Mouse (Mus musculus) forebrain, embryonic 13.5 days (tissue): ENCODE results near the gene Abtb2. TPM values are rescaled to one million over a fixed set of nuclear protein-coding genes. Genes with fewer than 3 reads are reported as not detected.

ENCODE experiments used
- ATAC-seq: fragments of 200-750 bp; cut with Nextera tagmentation; 2 replicates; pipeline ENCODE4 v1.8.0; 2017
- H3K27ac ChIP-seq: fragments of 300-500 bp; sonication (generic); 2 replicates; pipeline ENCODE4 v1.5.1; 2015; ENCODE audit warnings: inconsistent platforms, mild to moderate bottlenecking, moderate library complexity
- H3K27me3 ChIP-seq: fragments of 300-500 bp; sonication (generic); 2 replicates; pipeline ENCODE4 v1.6.1; 2015; ENCODE audit warnings: mild to moderate bottlenecking, inconsistent platforms
- H3K36me3 ChIP-seq: fragments of 300-500 bp; sonication (generic); 2 replicates; pipeline ENCODE4 v1.6.1; 2015; ENCODE audit warnings: mild to moderate bottlenecking, inconsistent platforms; ENCODE audit not compliant: poor library complexity, severe bottlenecking
- H3K4me1 ChIP-seq: fragments of 300-500 bp; sonication (generic); 2 replicates; pipeline ENCODE4 v1.6.1; 2015; ENCODE audit warnings: inconsistent platforms
- H3K4me2 ChIP-seq: fragments of 300-500 bp; sonication (generic); 2 replicates; pipeline ENCODE4 v1.6.1; 2015; ENCODE audit warnings: inconsistent platforms, mild to moderate bottlenecking, moderate library complexity
- H3K4me3 ChIP-seq: fragments of 300-500 bp; sonication (generic); 2 replicates; pipeline ENCODE4 v1.5.1; 2015; ENCODE audit warnings: mild to moderate bottlenecking, inconsistent platforms
- H3K9ac ChIP-seq: fragments of 300-500 bp; sonication (generic); 2 replicates; pipeline ENCODE4 v1.6.1; 2015; ENCODE audit warnings: mild to moderate bottlenecking, inconsistent platforms
- H3K9me3 ChIP-seq: fragments of 300-500 bp; sonication (generic); replicated peaks from 2 replicates; pipeline ENCODE4 v1.6.1; 2016; ENCODE audit warnings: inconsistent platforms
- WGBS: fragments of 180-500 bp; shearing (Covaris S2); methylation state at CpG from one replicate; pipeline ENCODE4 v1.1.7; 2015; 5-methylcytosine and 5-hydroxymethylcytosine counted together
- polyA plus RNA-seq: library from polyadenylated mRNA; unstranded; fragments of >200 nt; fragmentation: Nextera tagmentation; extraction: Ambion mirVana; gene quantifications from 2 replicates; pipeline ENCODE4 v1.2.1, GENCODE M21; 2015

Gene Abtb2
- polyA plus RNA-seq, 1 experiment from 2014 or later = 6.9 TPM

GRCm38 (mm10) chr2:103588776-103589175, 22.7 kb downstream of the Abtb2 start:
- H3K9ac ChIP-seq = no peak overlapping the region
- no peaks in the 10 kb centered on the region for H3K27me3 ChIP-seq
- H3K36me3 ChIP-seq = no peaks in the 10 kb centered on the region
- no peaks in the 10 kb centered on the region for H3K9me3 ChIP-seq
- H3K4me3 ChIP-seq = no peak overlapping the region
- ATAC-seq = no peak
- H3K27ac ChIP-seq = no peak overlapping the region
- 87% methylated on average over 5 of the region's 5 CpGs for WGBS
- H3K4me2 ChIP-seq = no peak overlapping the region
- peaks cover 10% of the 10 kb centered on the region for H3K4me1 ChIP-seq

GRCm38 (mm10) chr2:103589400-103589799, 23.3 kb downstream of the Abtb2 start:
- Histone ChIP-seq H3K9me3 (no peaks in the 10 kb centered on the region), H3K36me3 (no peaks in the 10 kb centered on the region), H3K4me1 (peaks cover 11% of the 10 kb centered on the region), H3K4me2 (no peak overlapping the region), H3K9ac (no peak overlapping the region), H3K27ac (no peak overlapping the region), H3K4me3 (no peak overlapping the region), H3K27me3 (no peaks in the 10 kb centered on the region)
- 80% methylated on average over 4 of the region's 4 CpGs for WGBS
- no peak for ATAC-seq

- WGBS = 90% methylated on average over 7 of the region's 7 CpGs
- Histone ChIP-seq H3K27me3 (no peaks in the 10 kb centered on the region), H3K9me3 (no peaks in the 10 kb centered on the region), H3K27ac (no peak overlapping the region), H3K9ac (no peak overlapping the region), H3K4me2 (no peak overlapping the region), H3K4me1 (peaks cover 22% of the 10 kb centered on the region), H3K36me3 (no peaks in the 10 kb centered on the region), H3K4me3 (no peak overlapping the region)
- no peak for ATAC-seq
These were observed 24.5 kb downstream of the Abtb2 start for GRCm38 (mm10) chr2:103590645-103591044.

GRCm38 (mm10) chr2:103591742-103592590, 25.9 kb downstream of the Abtb2 start:
- 55% methylated on average over 9 of the region's 9 CpGs for WGBS
- Histone ChIP-seq H3K4me2 (peak overlapping the region; percentile 7; the same call in 1 of the 2 replicates), H3K9ac (no peak overlapping the region; the same call in 1 of the 2 replicates)

GRCm38 (mm10) chr2:103592591-103592929, 26.4 kb downstream of the Abtb2 start:
- 80% methylated on average over 3 of the region's 3 CpGs for WGBS
- peak overlapping the region; percentile 81 for H3K27ac ChIP-seq
- no peaks in the 10 kb centered on the region for H3K27me3 ChIP-seq
- H3K9me3 ChIP-seq = no peaks in the 10 kb centered on the region
- H3K4me3 ChIP-seq = no peak overlapping the region
- H3K9ac ChIP-seq = no peak overlapping the region
- no peaks in the 10 kb centered on the region for H3K36me3 ChIP-seq
- H3K4me2 ChIP-seq = peak overlapping the region; percentile 7; the same call in 1 of the 2 replicates
- peak; percentile 71 for ATAC-seq
- H3K4me1 ChIP-seq = peaks cover 22% of the 10 kb centered on the region

More at GRCm38 (mm10) chr2:103591742-103592590, 25.9 kb downstream of the Abtb2 start:
- ATAC-seq = peak; percentile 78
- Histone ChIP-seq H3K36me3 (no peaks in the 10 kb centered on the region), H3K9me3 (no peaks in the 10 kb centered on the region), H3K27ac (peak overlapping the region; percentile 81), H3K4me1 (peaks cover 22% of the 10 kb centered on the region), H3K27me3 (no peaks in the 10 kb centered on the region), H3K4me3 (no peak overlapping the region)

GRCm38 (mm10) chr2:103594592-103595011, 28.5 kb downstream of the Abtb2 start:
- Histone ChIP-seq H3K9ac (no peak overlapping the region), H3K27me3 (no peaks in the 10 kb centered on the region), H3K4me3 (no peak overlapping the region), H3K36me3 (no peaks in the 10 kb centered on the region), H3K27ac (no peak overlapping the region), H3K4me2 (no peak overlapping the region), H3K9me3 (no peaks in the 10 kb centered on the region), H3K4me1 (peaks cover 25% of the 10 kb centered on the region)
- no peak for ATAC-seq
- WGBS = 55% methylated on average over 6 of the region's 6 CpGs

- Histone ChIP-seq H3K27ac (no peak overlapping the region), H3K9me3 (no peaks in the 10 kb centered on the region), H3K36me3 (no peaks in the 10 kb centered on the region), H3K27me3 (no peaks in the 10 kb centered on the region), H3K9ac (no peak overlapping the region), H3K4me3 (no peak overlapping the region), H3K4me2 (no peak overlapping the region), H3K4me1 (peaks cover 30% of the 10 kb centered on the region)
- no peak for ATAC-seq
- WGBS = 60% methylated on average over 5 of the region's 5 CpGs
These were observed 29.0 kb downstream of the Abtb2 start for GRCm38 (mm10) chr2:103595028-103595651.

- H3K9me3 ChIP-seq = no peaks in the 10 kb centered on the region
- no peak overlapping the region for H3K27ac ChIP-seq
- no peak overlapping the region for H3K4me2 ChIP-seq
- H3K27me3 ChIP-seq = no peaks in the 10 kb centered on the region
- WGBS = 87% methylated on average over 1 of the region's 1 CpGs
- no peak overlapping the region for H3K9ac ChIP-seq
- H3K4me1 ChIP-seq = peaks cover 31% of the 10 kb centered on the region
- H3K4me3 ChIP-seq = no peak overlapping the region
- no peaks in the 10 kb centered on the region for H3K36me3 ChIP-seq
- ATAC-seq = no peak
These were observed 33.2 kb downstream of the Abtb2 start for GRCm38 (mm10) chr2:103599296-103599695.

GRCm38 (mm10) chr2:103600165-103600891, 34.2 kb downstream of the Abtb2 start:
- Histone ChIP-seq H3K4me2 (peak overlapping the region; percentile 30), H3K4me1 (peaks cover 20% of the 10 kb centered on the region), H3K4me3 (no peak overlapping the region), H3K27me3 (no peaks in the 10 kb centered on the region), H3K9ac (peak overlapping the region; percentile 30; the same call in 1 of the 2 replicates), H3K36me3 (no peaks in the 10 kb centered on the region), H3K27ac (peak overlapping the region; percentile 75), H3K9me3 (no peaks in the 10 kb centered on the region)
- ATAC-seq = peak; percentile 86
- 18% methylated on average over 8 of the region's 8 CpGs for whole genome bisulfite sequencing

GRCm38 (mm10) chr2:103601126-103601525, 35.0 kb downstream of the Abtb2 start:
- H3K4me3 ChIP-seq = no peak overlapping the region
- H3K27me3 ChIP-seq = no peaks in the 10 kb centered on the region
- H3K36me3 ChIP-seq = no peaks in the 10 kb centered on the region
- no peaks in the 10 kb centered on the region for H3K9me3 ChIP-seq
- WGBS = 70% methylated on average over 1 of the region's 1 CpGs
- no peak overlapping the region for H3K27ac ChIP-seq
- H3K4me1 ChIP-seq = peaks cover 19% of the 10 kb centered on the region
- H3K9ac ChIP-seq = no peak overlapping the region
- H3K4me2 ChIP-seq = no peak overlapping the region
- ATAC-seq = no peak

- Histone ChIP-seq H3K27me3 (no peaks in the 10 kb centered on the region), H3K27ac (no peak overlapping the region), H3K36me3 (no peaks in the 10 kb centered on the region), H3K4me3 (no peak overlapping the region), H3K4me1 (peaks cover 19% of the 10 kb centered on the region), H3K4me2 (no peak overlapping the region), H3K9ac (no peak overlapping the region), H3K9me3 (no peaks in the 10 kb centered on the region)
- WGBS = 89% methylated on average over 1 of the region's 1 CpGs
- ATAC-seq = no peak
These were observed 35.4 kb downstream of the Abtb2 start for GRCm38 (mm10) chr2:103601531-103601930.

GRCm38 (mm10) chr2:103603209-103603608, 37.1 kb downstream of the Abtb2 start:
- H3K27me3 ChIP-seq = no peaks in the 10 kb centered on the region
- no peak for ATAC-seq
- no peak overlapping the region for H3K4me3 ChIP-seq
- H3K27ac ChIP-seq = no peak overlapping the region
- no peak overlapping the region for H3K9ac ChIP-seq
- H3K4me2 ChIP-seq = no peak overlapping the region
- H3K4me1 ChIP-seq = peaks cover 19% of the 10 kb centered on the region
- no peaks in the 10 kb centered on the region for H3K36me3 ChIP-seq
- WGBS = 91% methylated on average over 3 of the region's 3 CpGs
- no peaks in the 10 kb centered on the region for H3K9me3 ChIP-seq
